Mouse (Mus musculus) brain, adult 2 months (tissue): Measurements from ENCODE around the gene Mbnl1.
A peak's percentile ranks its signal among the peaks of the same experiment; 100 is the strongest.

Experiments used
- DNase-seq: peaks from one replicate; pipeline ENCODE4 v3.0.0; 2011; ENCODE audit warnings: low read depth, low spot score

Gene Mbnl1

GRCm38 (mm10) chr3:60608952-60609403 lies 136.3 kb downstream of the Mbnl1 start:
- peak; percentile 65 for DNase-seq

GRCm38 (mm10) chr3:60611839-60612238 lies 139.2 kb downstream of the Mbnl1 start:
- peak; percentile 81 for DNase-seq

- DNase-seq = no peak
Measured at GRCm38 (mm10) chr3:60613121-60613520, 140.5 kb downstream of the Mbnl1 start.

- DNase-seq = no peak
Measured at GRCm38 (mm10) chr3:60614516-60614915, 141.9 kb downstream of the Mbnl1 start.

- peak; percentile 40 for DNase-seq
Measured at GRCm38 (mm10) chr3:60615057-60615606, 142.5 kb downstream of the Mbnl1 start.

GRCm38 (mm10) chr3:60615615-60616014 lies 143.0 kb downstream of the Mbnl1 start:
- no peak for DNase-seq

- DNase-seq = peak; percentile 74
Measured at GRCm38 (mm10) chr3:60616147-60616546, 143.5 kb downstream of the Mbnl1 start.

- DNase-seq = no peak
Measured at GRCm38 (mm10) chr3:60617643-60618042, 145.0 kb downstream of the Mbnl1 start.

- DNase-seq = peak; percentile 64
Measured at GRCm38 (mm10) chr3:60620236-60620635, 147.6 kb downstream of the Mbnl1 start.

- DNase-seq = no peak
Measured at GRCm38 (mm10) chr3:60631183-60631582, 158.6 kb downstream of the Mbnl1 start.

- DNase-seq = no peak
Measured at GRCm38 (mm10) chr3:60631754-60632153, 159.1 kb downstream of the Mbnl1 start.

- no peak for DNase-seq
Measured at GRCm38 (mm10) chr3:60632796-60633466, 160.3 kb downstream of the Mbnl1 start.

GRCm38 (mm10) chr3:60638530-60638929 lies 165.9 kb downstream of the Mbnl1 start:
- DNase-seq = no peak

- peak; percentile 42 for DNase-seq
Measured at GRCm38 (mm10) chr3:60639135-60639534, 166.5 kb downstream of the Mbnl1 start.

- no peak for DNase-seq
Measured at GRCm38 (mm10) chr3:60642227-60642626, 169.6 kb downstream of the Mbnl1 start.

GRCm38 (mm10) chr3:60645531-60645930 lies 172.9 kb downstream of the Mbnl1 start:
- no peak for DNase-seq

GRCm38 (mm10) chr3:60648293-60648692 lies 175.7 kb downstream of the Mbnl1 start:
- DNase-seq = no peak

- no peak for DNase-seq
Measured at GRCm38 (mm10) chr3:60660762-60661161, 188.1 kb downstream of the Mbnl1 start.
